Mouse (Mus musculus): ENCODE data around the gene Gde1.

DNA sequence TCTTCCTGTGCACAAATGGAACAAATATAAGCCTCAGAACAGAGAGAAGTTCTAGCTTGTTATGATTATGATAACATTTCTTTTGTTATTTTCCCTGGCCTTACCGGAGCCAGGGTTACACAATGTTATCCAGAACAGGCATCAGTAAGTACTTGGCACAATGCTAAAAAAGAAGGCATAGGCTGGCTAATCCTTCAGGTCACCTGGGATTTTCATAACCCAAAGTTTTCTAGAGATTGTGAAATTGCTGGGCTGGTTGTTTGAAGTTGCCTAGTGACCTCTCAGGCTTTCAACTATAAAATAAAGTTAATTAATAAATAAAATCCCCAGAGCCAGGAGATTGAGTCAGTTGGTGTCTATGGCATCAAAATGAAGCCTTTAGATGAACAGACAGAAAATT, 9.3 kb upstream of the Gde1 start:
- TF ChIP-seq CTCF (IDR thresholded peaks at IDR 0.05; ENCODE audit: insufficient read depth, low read depth, low read length): no peak
- no peak for TF ChIP-seq POLR2A (IDR thresholded peaks at IDR 0.05; ENCODE audit: insufficient read depth, low read depth, low read length)
